In the genomic region with DNA sequence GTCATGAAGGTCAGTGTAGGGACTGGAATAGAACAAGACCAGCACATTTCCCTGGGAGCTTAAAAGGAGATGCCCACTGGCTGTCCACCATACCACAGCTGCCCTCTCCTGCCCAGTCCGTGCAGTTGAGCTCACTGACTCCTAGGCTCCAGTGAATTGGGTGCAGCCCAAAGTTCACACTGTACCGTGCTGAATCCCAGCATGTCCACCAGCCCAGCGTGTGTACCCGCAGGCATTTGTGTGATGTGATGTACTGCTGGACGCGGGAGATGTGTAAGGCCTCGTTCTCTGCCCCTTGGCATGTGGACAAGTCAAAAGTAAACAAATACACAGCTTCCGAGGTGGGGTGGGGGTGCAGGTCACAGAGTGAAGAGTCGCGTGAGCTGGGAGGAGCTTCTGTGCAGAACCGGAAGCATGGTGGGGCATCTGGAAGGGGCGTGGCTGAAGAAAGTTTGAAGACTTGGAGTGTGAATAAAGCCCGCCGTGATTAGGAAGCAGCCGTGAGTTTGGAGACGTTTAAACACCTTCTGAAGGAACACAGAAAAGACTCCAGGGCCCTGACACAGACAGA, we compare ENCODE assay signal across 11 mouse cellular contexts.
DNase-seq lines count a peak whose midpoint lies in the region; ATAC-seq lines count a peak whose summit lies in the region.
"Had no signal": no experiment of that assay in that cellular context is flagged by ENCODE, and none has a peak within 500 bp of the region (broad histone marks: within the 10 kb centered on the region; RNA-seq: fewer than 3 reads in every experiment).

No protein-coding gene starts in this region.

- 70% methylated on average over 16 of the region's 16 CpGs for WGBS in heart, embryonic 15.5 days
- WGBS in heart, embryonic 11.5 days (ENCODE audit: insufficient replicate concordance), result 75% methylated on average over 16 of the region's 16 CpGs
- 75% methylated on average over 16 of the region's 16 CpGs for WGBS in neural tube, embryonic 13.5 days
- WGBS in lung, embryonic 16.5 days, result 50% methylated on average over 16 of the region's 16 CpGs

- H3K4me3 ChIP-seq in heart, embryonic 15.5 days, result no peak overlapping the region
- H3K4me3 ChIP-seq in heart, embryonic 11.5 days (ENCODE audit: low read depth, low read length), result no peak overlapping the region
- no peak overlapping the region for H3K4me3 ChIP-seq in neural tube, embryonic 13.5 days
- no peak overlapping the region for H3K4me3 ChIP-seq in lung, embryonic 16.5 days (ENCODE audit: low read length)
- H3K4me3 ChIP-seq: hindbrain, embryonic 10.5 days had no signal

- no peaks in the 10 kb centered on the region for H3K36me3 ChIP-seq in heart, embryonic 15.5 days
- no peaks in the 10 kb centered on the region for H3K36me3 ChIP-seq in heart, embryonic 11.5 days (ENCODE audit: control insufficient read depth, insufficient read depth, low read length)
- H3K36me3 ChIP-seq in neural tube, embryonic 13.5 days, result no peaks in the 10 kb centered on the region
- H3K36me3 ChIP-seq in lung, embryonic 16.5 days (ENCODE audit: control insufficient read depth, insufficient read depth, low read length), result no peaks in the 10 kb centered on the region
- H3K36me3 ChIP-seq: hindbrain, embryonic 10.5 days had no signal

- H3K4me2 ChIP-seq in heart, embryonic 15.5 days, result no peak overlapping the region
- H3K4me2 ChIP-seq in heart, embryonic 11.5 days, result no peak overlapping the region
- H3K4me2 ChIP-seq in neural tube, embryonic 13.5 days, result no peak overlapping the region
- peak overlapping the region; percentile 11; the same call in 1 of the 2 replicates for H3K4me2 ChIP-seq in lung, embryonic 16.5 days (ENCODE audit: low read depth, low read length)

- H3K27me3 ChIP-seq in heart, embryonic 15.5 days, result no peaks in the 10 kb centered on the region
- H3K27me3 ChIP-seq in heart, embryonic 11.5 days (ENCODE audit: control insufficient read depth, insufficient read depth, low read length), result no peaks in the 10 kb centered on the region
- no peaks in the 10 kb centered on the region for H3K27me3 ChIP-seq in neural tube, embryonic 13.5 days
- no peaks in the 10 kb centered on the region for H3K27me3 ChIP-seq in lung, embryonic 16.5 days (ENCODE audit: control insufficient read depth, insufficient read depth, low read depth, low read length)

- 0 out of 2 replicates have a peak, but pooled peaks have one; percentile 39 for ATAC-seq in heart, embryonic 15.5 days (replicated peaks; ENCODE audit: insufficient number of reproducible peaks, insufficient read depth, low FRiP score, low read depth)
- ATAC-seq in heart, embryonic 11.5 days (replicated peaks; ENCODE audit: insufficient number of reproducible peaks, low FRiP score, low TSS enrichment), result no peak
- no peak for ATAC-seq in neural tube, embryonic 13.5 days (ENCODE audit: low read depth)
- ATAC-seq in lung, embryonic 16.5 days (ENCODE audit: low read depth), result peak; percentile 26; the same call in 1 of the 2 replicates
- ATAC-seq: CD4-positive, CD25-positive, alpha-beta regulatory T cell, adult 4 months had no signal

- no peaks in the 10 kb centered on the region for H3K4me1 ChIP-seq in heart, embryonic 15.5 days (replicated peaks)
- H3K4me1 ChIP-seq in heart, embryonic 11.5 days (ENCODE audit: control insufficient read depth, insufficient read depth, low read length), result no peaks in the 10 kb centered on the region
- H3K4me1 ChIP-seq in neural tube, embryonic 13.5 days (replicated peaks), result peaks cover 25% of the 10 kb centered on the region
- no peaks in the 10 kb centered on the region for H3K4me1 ChIP-seq in lung, embryonic 16.5 days (replicated peaks; ENCODE audit: control insufficient read depth, insufficient read depth, low read length)

- no peak for DNase-seq in neural tube, embryonic 10.5 days (ENCODE audit: extremely low spot score, low spot score)
- no peak for DNase-seq in cerebellum, adult 18-20 months
- no peak for DNase-seq in embryo, embryonic 10 days (ENCODE audit: low spot score)
- DNase-seq: cerebellum, adult 9-10 months; thymus, postnatal 36 days had no signal

- H3K9ac ChIP-seq in heart, embryonic 15.5 days, result no peak overlapping the region
- H3K9ac ChIP-seq in heart, embryonic 11.5 days (ENCODE audit: low read depth, low read length), result no peak overlapping the region
- H3K9ac ChIP-seq in neural tube, embryonic 13.5 days, result no peak overlapping the region
- no peak overlapping the region for H3K9ac ChIP-seq in lung, embryonic 16.5 days (ENCODE audit: low read length)

- H3K9me3 ChIP-seq in heart, embryonic 15.5 days (replicated peaks), result no peaks in the 10 kb centered on the region
- H3K9me3 ChIP-seq in heart, embryonic 11.5 days (replicated peaks; ENCODE audit: control insufficient read depth, low read length), result no peaks in the 10 kb centered on the region
- H3K9me3 ChIP-seq in neural tube, embryonic 13.5 days, result no peaks in the 10 kb centered on the region
- H3K9me3 ChIP-seq in lung, embryonic 16.5 days (ENCODE audit: control insufficient read depth, low read length), result no peaks in the 10 kb centered on the region
- H3K9me3 ChIP-seq: hindbrain, embryonic 10.5 days had no signal

- H3K27ac ChIP-seq in heart, embryonic 15.5 days, result no peak overlapping the region
- no peak overlapping the region for H3K27ac ChIP-seq in heart, embryonic 11.5 days (ENCODE audit: low read depth, low read length)
- H3K27ac ChIP-seq in neural tube, embryonic 13.5 days (replicated peaks), result 0 out of 2 replicates have a peak overlapping the region, but pooled peaks have one; percentile 2
- no peak overlapping the region for H3K27ac ChIP-seq in lung, embryonic 16.5 days (ENCODE audit: low read length)
- H3K27ac ChIP-seq: hindbrain, embryonic 10.5 days had no signal

Comparison
In these comparisons a context has a peak if more than half of its experiments do, and no peak if none do; other contexts are left out.
1. ATAC-seq: peak in heart, embryonic 15.5 days (single experiment) and lung, embryonic 16.5 days (single experiment); none in heart, embryonic 11.5 days (single experiment) and neural tube, embryonic 13.5 days (single experiment).